Mouse (Mus musculus): ENCODE data around the gene Homez.

GRCm38 (mm10) chr14:54875844-54876538 lies 5.2 kb upstream of the Homez start:
- no peak for TF ChIP-seq CTCF (IDR thresholded peaks at IDR 0.05; ENCODE audit: control insufficient read depth, insufficient read depth, low read length)
- TF ChIP-seq POLR2A (IDR thresholded peaks at IDR 0.05; ENCODE audit: borderline replicate concordance, control insufficient read depth, low read depth, low read length), result no peak
